Mouse (Mus musculus): ENCODE data around the gene Gm10392. TPM values are rescaled to one million over a fixed set of nuclear protein-coding genes. Genes with fewer than 3 reads are reported as not detected.

The Gm10392 gene
- total and polyA plus RNA-seq, 2 experiments from 2014 or later, result not detected

DNA sequence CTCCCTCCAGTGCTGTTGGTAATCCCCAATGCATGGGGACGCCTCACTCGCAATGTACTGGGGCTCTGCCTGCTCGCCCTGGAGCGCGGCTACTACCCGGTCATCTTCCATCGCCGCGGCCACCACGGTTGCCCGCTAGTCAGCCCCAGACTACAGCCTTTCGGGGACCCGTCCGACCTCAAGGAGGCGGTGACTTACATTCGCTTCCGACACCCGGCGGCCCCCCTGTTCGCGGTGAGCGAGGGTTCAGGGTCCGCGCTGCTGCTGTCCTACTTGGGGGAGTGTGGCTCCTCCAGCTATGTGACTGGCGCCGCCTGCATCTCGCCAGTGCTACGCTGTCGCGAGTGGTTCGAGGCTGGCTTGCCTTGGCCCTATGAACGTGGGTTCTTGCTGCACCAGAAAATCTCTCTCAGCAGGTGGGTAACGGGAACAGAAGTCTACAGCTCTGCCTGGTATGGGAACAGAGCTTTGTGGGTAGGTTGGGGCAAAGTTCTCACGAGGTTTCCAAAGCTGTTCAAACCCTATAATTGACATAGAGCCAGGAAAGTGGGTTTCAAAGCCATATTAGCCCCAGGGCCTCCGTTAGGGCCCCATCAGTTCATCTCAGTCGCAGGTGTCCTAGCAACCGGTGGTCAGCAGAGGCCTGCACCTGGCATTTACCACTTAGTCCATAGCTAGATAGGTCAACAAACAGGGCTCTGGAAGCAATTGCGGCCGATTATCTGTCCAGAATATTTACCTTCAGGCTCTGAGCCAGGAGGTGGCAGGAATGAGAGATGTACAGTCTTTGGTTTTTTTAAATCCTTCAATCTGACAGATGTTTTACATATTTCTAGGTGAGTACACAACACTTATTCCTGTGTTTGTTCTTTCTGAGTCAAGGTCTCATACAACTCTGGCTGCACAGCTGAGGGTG lies 3.1 kb downstream of the Gm10392 start, which contains the start of gene Trp53i13:
Trp53i13 (minus strand) TSS at position 344 of the 916 bp plus-strand sequence.
- no peak within 1 kb of the TSS for H3K27ac ChIP-seq (ENCODE audit: low read depth, low read length)
- peaks cover 13% of the 10 kb centered on the region; the same call in 1 of the 2 replicates for H3K27me3 ChIP-seq (ENCODE audit: insufficient read depth, low read length)
- ATAC-seq (ENCODE audit: low FRiP score) (no peak), DNase-seq (ENCODE audit: low spot score) (no peak)
- no peaks in the 10 kb centered on the region for H3K9me3 ChIP-seq (ENCODE audit: low read length)
- peak within 1 kb of the TSS; percentile 42 for H3K9ac ChIP-seq (replicated peaks; ENCODE audit: low read length, poor library complexity, severe bottlenecking)
- 9% methylated on average over 39 of the region's 39 CpGs for WGBS
- H3K4me3 ChIP-seq (ENCODE audit: low read depth, low read length), result peak within 1 kb of the TSS; percentile 46
- peak; percentile 17; the same call in 1 of the 2 replicates for TF ChIP-seq CTCF (IDR thresholded peaks at IDR 0.05)
- peak within 1 kb of the TSS; percentile 86 for H3K4me2 ChIP-seq (ENCODE audit: low read depth, low read length, poor library complexity, severe bottlenecking)
- H3K36me3 ChIP-seq (ENCODE audit: insufficient read depth, low read length), result no peaks in the 10 kb centered on the region
- peaks cover 12% of the 10 kb centered on the region for H3K4me1 ChIP-seq (ENCODE audit: insufficient read depth, low read length)

DNA sequence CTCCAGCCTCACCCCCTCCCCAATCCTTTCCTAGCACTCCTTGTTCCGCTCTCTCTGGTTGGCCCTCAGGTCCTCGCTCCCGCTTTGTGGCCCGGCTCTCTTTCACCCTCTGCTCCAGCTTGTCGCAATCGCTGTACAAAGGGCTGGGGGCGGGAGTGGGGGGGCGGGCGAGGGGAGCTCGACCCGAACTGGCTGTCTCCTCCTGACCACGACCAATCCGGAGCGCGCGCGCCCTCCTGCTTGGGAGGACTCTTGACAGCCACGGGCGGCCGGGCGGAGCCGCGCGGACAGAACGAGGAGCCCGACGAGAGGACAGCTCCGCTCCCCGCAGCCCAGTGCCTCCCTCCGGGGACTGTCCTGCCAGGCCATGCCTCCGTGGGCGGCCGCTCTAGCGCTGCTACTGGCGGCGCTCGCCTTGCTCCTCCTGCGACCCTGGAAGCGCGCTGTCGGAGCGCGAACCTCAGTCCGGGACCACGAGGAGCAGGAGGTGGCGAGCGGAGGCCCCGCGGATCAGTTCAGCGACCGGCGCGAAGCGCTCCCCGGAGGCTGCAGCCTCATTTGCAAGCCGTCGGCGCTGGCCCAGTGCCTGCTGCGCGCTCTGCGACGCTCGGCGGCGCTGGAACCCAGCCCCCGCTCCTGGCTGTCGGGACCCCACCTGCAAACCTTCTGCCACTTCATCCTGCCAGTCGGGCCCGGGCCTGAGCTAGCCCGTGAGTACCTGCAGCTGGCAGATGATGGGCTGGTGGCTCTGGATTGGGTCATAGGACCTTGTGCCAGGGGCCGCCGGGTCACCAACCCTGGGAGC lies 4.0 kb downstream of the Gm10392 start, which contains the start of gene Abhd15:
Abhd15 (plus strand) TSS at position 290 of the 805 bp plus-strand sequence.
- Histone ChIP-seq H3K4me2 (ENCODE audit: low read depth, low read length, poor library complexity, severe bottlenecking) (peak within 1 kb of the TSS; percentile 86), H3K27ac (ENCODE audit: low read depth, low read length) (no peak within 1 kb of the TSS), H3K4me3 (ENCODE audit: low read depth, low read length) (peak within 1 kb of the TSS; percentile 46), H3K9me3 (ENCODE audit: low read length) (no peaks in the 10 kb centered on the region), H3K9ac (replicated peaks; ENCODE audit: low read length, poor library complexity, severe bottlenecking) (peak within 1 kb of the TSS; percentile 42), H3K27me3 (ENCODE audit: insufficient read depth, low read length) (peaks cover 13% of the 10 kb centered on the region; the same call in 1 of the 2 replicates), H3K4me1 (ENCODE audit: insufficient read depth, low read length) (peaks cover 12% of the 10 kb centered on the region), H3K36me3 (ENCODE audit: insufficient read depth, low read length) (no peaks in the 10 kb centered on the region)
- peak; percentile 61 for ATAC-seq (ENCODE audit: low FRiP score)
- DNase-seq (ENCODE audit: low spot score), result peak; percentile 75
- TF ChIP-seq CTCF (IDR thresholded peaks at IDR 0.05), result peak; percentile 27; the same call in 1 of the 2 replicates
- under 1% methylated on average over 62 of the region's 72 CpGs for WGBS

DNA sequence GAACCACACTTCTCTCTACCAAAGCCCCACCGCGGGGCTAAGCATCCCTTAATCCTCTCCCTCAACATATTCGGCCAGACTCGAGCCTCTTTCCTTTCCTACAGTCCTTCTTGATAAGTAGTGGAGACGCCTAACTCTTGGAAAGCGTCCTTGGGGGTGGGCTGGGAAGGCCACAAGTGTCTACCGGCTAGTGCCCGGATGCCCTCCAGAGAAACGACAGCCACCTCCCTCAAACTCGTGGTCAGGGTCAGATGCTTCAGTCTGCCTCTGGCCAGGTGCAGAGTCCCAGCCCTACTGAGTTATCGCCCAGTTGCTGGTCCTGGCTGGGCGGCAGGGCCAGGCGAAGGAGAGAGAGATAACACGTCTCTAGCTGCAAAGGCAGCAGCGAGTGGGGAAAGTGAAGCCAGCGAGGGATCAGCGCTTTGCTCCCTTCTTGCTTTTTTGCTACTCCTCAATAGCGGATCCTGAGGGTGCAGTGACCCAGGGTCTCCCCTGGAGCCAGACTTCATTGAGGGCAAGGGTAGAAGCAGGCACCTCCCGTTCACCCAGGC lies 4.6 kb downstream of the Gm10392 start:
- Histone ChIP-seq H3K27me3 (ENCODE audit: insufficient read depth, low read length) (peaks cover 13% of the 10 kb centered on the region; the same call in 1 of the 2 replicates), H3K4me1 (ENCODE audit: insufficient read depth, low read length) (peaks cover 12% of the 10 kb centered on the region), H3K4me2 (ENCODE audit: low read depth, low read length, poor library complexity, severe bottlenecking) (peak overlapping the region; percentile 86), H3K27ac (ENCODE audit: low read depth, low read length) (no peak overlapping the region), H3K9me3 (ENCODE audit: low read length) (no peaks in the 10 kb centered on the region), H3K4me3 (ENCODE audit: low read depth, low read length) (peak overlapping the region; percentile 46), H3K36me3 (ENCODE audit: insufficient read depth, low read length) (no peaks in the 10 kb centered on the region), H3K9ac (replicated peaks; ENCODE audit: low read length, poor library complexity, severe bottlenecking) (no peak overlapping the region)
- TF ChIP-seq CTCF (IDR thresholded peaks at IDR 0.05), result no peak
- DNase-seq (ENCODE audit: low spot score), result no peak
- 9% methylated on average over 19 of the region's 19 CpGs for WGBS
- ATAC-seq (ENCODE audit: low FRiP score), result no peak

DNA sequence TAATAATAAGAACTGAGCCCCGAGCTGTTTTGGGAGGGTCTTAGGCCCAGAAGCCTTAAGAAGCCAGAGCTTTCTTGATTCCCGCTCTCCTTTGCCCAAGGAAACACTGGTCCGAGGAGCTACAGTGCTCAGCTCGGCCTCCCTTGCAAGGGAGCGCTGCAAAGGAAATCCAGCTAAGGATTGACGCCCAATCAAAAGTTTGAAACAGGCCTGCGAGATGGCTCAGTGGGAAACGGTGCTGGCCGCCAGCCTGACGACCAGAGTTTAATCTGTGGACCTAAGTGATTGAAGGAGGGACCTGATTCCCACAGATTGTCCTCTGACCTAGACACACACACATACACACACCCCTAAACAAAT lies 5.2 kb downstream of the Gm10392 start:
- H3K27ac ChIP-seq (ENCODE audit: low read depth, low read length), result no peak overlapping the region
- no peaks in the 10 kb centered on the region for H3K36me3 ChIP-seq (ENCODE audit: insufficient read depth, low read length)
- TF ChIP-seq CTCF (IDR thresholded peaks at IDR 0.05), result no peak
- no peaks in the 10 kb centered on the region for H3K9me3 ChIP-seq (ENCODE audit: low read length)
- ATAC-seq (ENCODE audit: low FRiP score), result no peak
- peaks cover 13% of the 10 kb centered on the region; the same call in 1 of the 2 replicates for H3K27me3 ChIP-seq (ENCODE audit: insufficient read depth, low read length)
- peaks cover 12% of the 10 kb centered on the region for H3K4me1 ChIP-seq (ENCODE audit: insufficient read depth, low read length)
- no peak for DNase-seq (ENCODE audit: low spot score)
- WGBS, result 13% methylated on average over 10 of the region's 10 CpGs
- peak overlapping the region; percentile 57 for H3K4me3 ChIP-seq (ENCODE audit: low read depth, low read length)
- H3K4me2 ChIP-seq (ENCODE audit: low read depth, low read length, poor library complexity, severe bottlenecking), result peak overlapping the region; percentile 97
- no peak overlapping the region for H3K9ac ChIP-seq (replicated peaks; ENCODE audit: low read length, poor library complexity, severe bottlenecking)

DNA sequence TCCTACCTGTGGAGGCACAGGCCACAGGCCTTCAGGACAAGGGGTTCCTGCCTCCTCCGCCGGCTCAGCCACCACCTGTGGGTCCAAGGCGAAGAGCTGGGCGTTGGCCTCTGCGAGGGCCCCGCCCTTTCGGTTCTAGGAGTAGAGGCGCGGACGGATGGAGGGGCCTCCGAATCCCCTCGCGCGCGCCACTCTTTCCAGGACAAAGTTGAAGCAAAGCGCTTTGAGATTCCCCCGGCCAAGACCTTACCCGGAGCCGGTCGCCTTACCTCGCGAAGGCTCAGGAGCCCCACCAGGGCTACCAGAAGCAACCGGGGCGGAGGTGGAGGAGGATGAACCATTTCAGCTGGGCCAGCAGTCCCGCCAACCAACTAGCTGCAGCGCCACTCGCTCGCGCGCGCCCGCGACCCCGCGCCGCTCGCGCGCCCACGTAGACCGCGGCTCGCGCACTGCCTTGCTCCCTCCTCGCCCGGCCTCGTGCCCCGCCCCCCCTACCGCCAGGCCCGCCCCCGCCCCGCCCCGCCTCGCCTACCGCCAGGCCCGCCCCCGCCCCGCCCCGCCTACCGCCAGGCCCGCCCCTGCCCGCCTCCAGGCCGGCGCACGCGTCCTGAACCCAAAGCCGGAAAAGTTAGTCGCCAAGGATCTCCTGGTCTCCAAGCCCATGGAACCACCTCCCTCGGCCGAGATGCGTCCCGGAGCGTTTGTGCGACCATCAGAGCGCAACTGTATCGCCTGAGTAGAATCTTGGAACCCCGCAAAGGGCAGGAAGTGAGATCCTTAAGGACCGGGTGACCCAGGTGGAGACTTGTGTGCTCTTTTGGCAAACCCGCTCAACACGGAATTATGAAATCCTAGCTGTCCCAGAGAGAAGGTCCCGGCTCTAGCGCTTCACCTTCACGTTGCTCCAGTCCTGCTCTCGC lies 5.8 kb downstream of the Gm10392 start:
- under 1% methylated on average over 76 of the region's 84 CpGs for WGBS
- no peaks in the 10 kb centered on the region for H3K9me3 ChIP-seq (ENCODE audit: low read length)
- no peak overlapping the region for H3K27ac ChIP-seq (ENCODE audit: low read depth, low read length)
- H3K27me3 ChIP-seq (ENCODE audit: insufficient read depth, low read length), result peaks cover 13% of the 10 kb centered on the region; the same call in 1 of the 2 replicates
- H3K4me2 ChIP-seq (ENCODE audit: low read depth, low read length, poor library complexity, severe bottlenecking), result peak overlapping the region; percentile 97
- no peaks in the 10 kb centered on the region for H3K36me3 ChIP-seq (ENCODE audit: insufficient read depth, low read length)
- peaks cover 15% of the 10 kb centered on the region for H3K4me1 ChIP-seq (ENCODE audit: insufficient read depth, low read length)
- TF ChIP-seq CTCF (IDR thresholded peaks at IDR 0.05), result 0 out of 2 replicates have a peak, but pooled peaks have one; percentile 1
- peak; percentile 83 for DNase-seq (ENCODE audit: low spot score)
- ATAC-seq (ENCODE audit: low FRiP score), result no peak
- peak overlapping the region; percentile 57 for H3K4me3 ChIP-seq (ENCODE audit: low read depth, low read length)
- H3K9ac ChIP-seq (replicated peaks; ENCODE audit: low read length, poor library complexity, severe bottlenecking), result peak overlapping the region; percentile 51

Measured in midbrain, postnatal 0 days (tissue).